Mouse (Mus musculus) E14TG2a.4 (cell line): Measurements from ENCODE around the gene Ftsj3.

Experiments
- CTCF ChIP-seq: conservative IDR thresholded peaks from 2 replicates; pipeline ENCODE4 v1.5.1; 2014; ENCODE audit warnings: low read length
- NANOG ChIP-seq: IDR thresholded peaks from 2 replicates; pipeline ENCODE4 v1.6.1; 2014; ENCODE audit warnings: borderline replicate concordance, low read length, mixed read lengths
- POU5F1 ChIP-seq: IDR thresholded peaks from 2 replicates; pipeline ENCODE4 v1.6.1; 2014; ENCODE audit warnings: low read length, borderline replicate concordance

DNA sequence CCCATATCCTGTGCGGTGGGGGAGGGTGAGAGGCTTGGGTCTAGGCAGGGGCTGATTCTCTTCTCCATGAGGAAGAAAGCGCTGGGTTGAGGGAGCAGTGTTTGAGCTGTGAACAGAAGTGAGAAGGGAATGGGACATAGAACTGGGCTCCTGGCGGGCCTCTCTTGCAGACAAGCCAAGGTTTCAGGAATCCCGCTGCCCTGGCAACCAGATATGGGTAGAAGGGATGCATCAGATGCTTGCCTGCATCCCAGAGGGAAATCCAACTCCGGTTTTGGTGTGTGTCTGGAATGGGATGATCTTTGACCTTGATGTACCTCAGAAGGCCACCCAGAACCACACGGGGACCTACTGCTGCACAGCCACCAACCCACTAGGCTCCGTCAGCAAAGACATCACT is 30.3 kb upstream of the Ftsj3 start:
- TF ChIP-seq CTCF, result no peak
- TF ChIP-seq NANOG, result no peak
- no peak for TF ChIP-seq POU5F1
